Mouse (Mus musculus) layer of hippocampus, adult 2 months (tissue): ENCODE measurements at regions not wholly inside any gene's neighbourhood (a gene's known extent, or its start where the extent isn't known, plus 50 kb on each side); places are given as distances from the start of the nearest gene placed in this dataset.

Source experiments
- DNase-seq, 2 experiments: peaks; one replicate each; pipeline ENCODE4 v3.0.0; 2022; ENCODE audit warnings: low spot score in 2 of 2
- H3K27ac ChIP-seq: fragments of 200-600 bp; 2 replicates; pipeline ENCODE4 v1.8.1; 2022
- H3K4me3 ChIP-seq: fragments of 200-600 bp; 2 replicates; pipeline ENCODE4 v1.8.1; 2022; ENCODE audit warnings: mild to moderate bottlenecking
- CTCF ChIP-seq: fragments of 200-600 bp; conservative IDR thresholded peaks from 2 replicates; pipeline ENCODE4 v1.8.1; 2022; ENCODE audit warnings: antibody characterized with exemption, mild to moderate bottlenecking, moderate library complexity

DNA sequence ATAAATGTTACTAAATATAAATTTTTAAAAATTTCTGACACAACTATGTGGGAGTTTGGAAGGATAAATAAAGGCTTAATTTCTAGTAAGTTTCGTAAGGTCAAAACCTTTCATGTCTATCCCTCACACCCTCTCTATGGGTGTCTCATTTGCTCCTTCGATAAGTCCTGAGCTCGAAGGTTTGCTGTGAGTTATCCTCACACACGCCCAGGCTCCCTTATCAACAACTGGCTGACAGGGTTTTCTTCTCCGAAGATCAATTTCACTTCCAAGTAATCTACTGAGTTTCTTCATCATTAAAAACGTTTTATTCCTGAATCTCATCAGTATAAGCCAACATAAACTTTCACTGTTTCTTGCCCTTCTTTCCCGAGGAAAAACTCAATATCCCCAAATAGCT is 416.0 kb upstream of the Nudt12 start:
- TF ChIP-seq CTCF = no peak
- Histone ChIP-seq H3K27ac (no peak overlapping the region), H3K4me3 (no peak overlapping the region)
- DNase-seq = no peak

DNA sequence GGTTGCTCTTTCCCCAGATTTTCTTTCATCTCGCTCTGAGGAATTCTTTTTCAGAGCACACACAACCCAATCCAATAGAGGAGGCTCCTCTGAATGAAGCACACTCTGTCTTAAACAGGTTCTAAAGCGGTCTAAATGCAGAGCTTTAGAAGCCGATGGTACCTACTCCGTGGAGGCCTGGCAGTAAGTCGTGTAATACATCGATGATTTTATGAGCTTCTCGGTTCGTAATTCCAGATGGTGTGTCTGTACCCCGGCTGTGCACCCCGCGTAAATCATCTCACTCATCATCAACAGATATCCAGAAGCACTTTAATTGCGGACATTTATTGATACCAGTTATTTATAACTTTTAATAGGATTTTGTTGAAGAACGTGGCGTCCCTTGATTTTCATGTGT is 408.3 kb upstream of the Nudt12 start:
- H3K27ac ChIP-seq = no peak overlapping the region
- DNase-seq = no peak
- H3K4me3 ChIP-seq = peak overlapping the region; percentile 12; the same call in 1 of the 2 replicates
- no peak for TF ChIP-seq CTCF

DNA sequence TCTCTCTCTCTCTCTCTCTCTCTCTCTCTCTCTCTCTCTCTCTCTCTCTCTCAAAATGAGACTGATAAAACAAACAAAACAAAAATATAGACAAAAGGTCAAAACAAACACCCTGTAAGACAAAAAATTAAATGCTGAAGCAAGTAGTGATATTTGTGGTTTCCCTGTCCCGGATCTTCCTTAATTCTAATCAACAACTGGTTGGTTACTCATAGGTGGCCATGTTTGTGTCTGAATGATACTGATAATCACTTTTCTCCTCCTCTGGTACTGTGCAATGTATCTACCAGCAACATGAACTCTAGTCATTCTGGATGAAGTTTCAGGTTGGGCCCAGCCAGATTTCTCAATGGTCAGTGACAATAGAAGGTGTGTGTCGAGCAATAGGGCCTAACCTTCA is 396.1 kb upstream of the Nudt12 start:
- no peak for DNase-seq

DNA sequence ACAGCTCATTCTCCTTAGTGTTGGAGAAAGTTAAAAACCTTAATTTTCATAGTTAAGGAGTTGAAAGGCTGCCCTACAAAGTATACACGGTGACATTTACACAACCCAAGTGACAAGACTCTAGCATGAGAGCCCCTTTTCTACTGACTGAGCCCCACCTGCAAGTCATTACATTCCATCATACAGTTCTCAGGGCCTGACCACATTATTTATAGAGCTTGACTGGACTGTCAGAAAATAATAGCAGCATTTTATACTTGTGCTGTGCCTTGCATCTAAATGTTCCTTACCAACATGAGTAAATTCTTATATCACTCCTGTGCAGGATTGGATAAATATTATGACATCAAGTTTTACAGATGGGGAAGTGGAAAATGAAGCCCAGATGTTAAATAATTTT is 391.4 kb upstream of the Nudt12 start:
- TF ChIP-seq CTCF = no peak
- Histone ChIP-seq H3K4me3 (no peak overlapping the region), H3K27ac (no peak overlapping the region)
- DNase-seq = no peak

More for the DNA sequence above, 396.1 kb upstream of the Nudt12 start:
- H3K27ac ChIP-seq = no peak overlapping the region
- H3K4me3 ChIP-seq = no peak overlapping the region
- TF ChIP-seq CTCF = no peak

DNA sequence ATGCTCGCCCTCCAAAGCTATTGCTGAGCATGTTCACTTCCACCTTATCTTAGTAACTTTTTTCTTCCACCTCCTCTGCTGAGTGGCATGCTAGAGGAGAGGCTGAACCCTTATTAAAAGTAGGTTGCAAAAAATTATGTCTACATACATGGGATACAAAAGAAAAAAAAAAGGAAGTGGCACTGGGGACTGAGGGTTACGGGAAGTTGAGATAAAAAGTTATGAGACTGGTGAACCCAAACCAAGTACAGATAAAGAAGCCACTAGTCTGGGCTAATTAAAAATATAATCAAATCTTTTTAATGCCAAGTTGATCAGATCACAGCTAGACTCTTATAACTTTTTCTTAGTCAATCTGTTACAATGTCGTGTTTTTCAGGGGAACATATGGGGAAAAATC is 384.2 kb upstream of the Nudt12 start:
- no peak for DNase-seq
- H3K4me3 ChIP-seq = no peak overlapping the region
- H3K27ac ChIP-seq = no peak overlapping the region
- TF ChIP-seq CTCF = no peak

DNA sequence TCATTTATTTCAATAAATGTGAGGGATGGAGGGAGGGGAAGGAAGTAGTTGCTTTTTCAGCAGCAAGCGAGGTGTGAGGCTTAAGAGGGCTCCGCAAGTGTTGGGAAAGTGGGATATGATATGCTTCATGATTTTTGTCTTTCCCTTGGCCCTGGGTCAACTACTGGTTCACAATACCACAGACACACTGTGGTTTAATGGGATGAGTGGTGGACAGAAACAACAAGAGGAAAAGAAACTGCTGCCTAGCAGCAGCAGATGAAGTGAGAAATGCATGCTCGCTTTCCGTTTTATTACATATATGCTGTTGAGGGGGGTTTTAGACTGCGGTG is 369.9 kb upstream of the Nudt12 start:
- Histone ChIP-seq H3K4me3 (no peak overlapping the region), H3K27ac (no peak overlapping the region)
- DNase-seq = no peak
- TF ChIP-seq CTCF = no peak

DNA sequence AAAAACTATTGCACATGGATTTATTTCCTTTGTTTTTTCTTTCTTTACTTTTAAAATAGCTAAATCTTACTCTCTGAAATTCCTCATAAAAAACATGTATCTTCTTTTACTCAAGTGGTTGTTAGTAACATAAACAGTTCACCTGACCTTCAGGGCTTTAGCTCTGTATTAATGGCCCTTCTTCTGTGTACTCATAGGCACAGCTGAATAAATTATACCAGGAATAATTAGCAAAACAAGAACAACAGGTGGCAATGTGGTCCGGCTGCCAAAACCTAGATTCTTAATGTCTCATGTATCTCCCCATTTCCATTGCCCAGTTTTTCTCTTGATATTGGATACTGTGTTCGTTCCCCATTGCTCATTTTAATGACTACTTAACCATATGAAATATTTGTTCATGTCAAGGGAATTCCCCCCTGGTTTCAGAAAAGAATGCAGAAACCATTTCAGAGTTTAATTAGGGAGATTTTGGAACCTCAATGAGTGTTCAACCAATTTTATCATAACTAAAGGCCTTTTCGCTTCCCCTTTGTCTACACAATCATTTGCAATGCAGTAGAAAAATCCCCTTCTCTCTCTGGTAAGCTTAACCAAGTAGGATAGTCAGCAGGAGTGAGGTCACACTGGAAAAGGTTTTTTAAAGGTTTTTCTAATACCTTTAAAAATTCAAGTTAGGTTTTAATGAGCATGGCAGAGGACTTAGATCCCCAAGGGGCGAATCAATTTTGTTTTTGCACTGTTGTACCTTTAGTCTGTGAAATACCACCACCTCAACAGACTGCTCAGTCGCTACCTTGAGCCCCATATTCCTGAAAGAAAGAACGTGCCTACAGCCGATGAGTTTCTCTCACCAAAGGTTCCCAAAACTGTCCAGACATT is 369.3 kb upstream of the Nudt12 start:
- no peak for TF ChIP-seq CTCF
- Histone ChIP-seq H3K27ac (no peak overlapping the region), H3K4me3 (no peak overlapping the region)
- DNase-seq = no peak

DNA sequence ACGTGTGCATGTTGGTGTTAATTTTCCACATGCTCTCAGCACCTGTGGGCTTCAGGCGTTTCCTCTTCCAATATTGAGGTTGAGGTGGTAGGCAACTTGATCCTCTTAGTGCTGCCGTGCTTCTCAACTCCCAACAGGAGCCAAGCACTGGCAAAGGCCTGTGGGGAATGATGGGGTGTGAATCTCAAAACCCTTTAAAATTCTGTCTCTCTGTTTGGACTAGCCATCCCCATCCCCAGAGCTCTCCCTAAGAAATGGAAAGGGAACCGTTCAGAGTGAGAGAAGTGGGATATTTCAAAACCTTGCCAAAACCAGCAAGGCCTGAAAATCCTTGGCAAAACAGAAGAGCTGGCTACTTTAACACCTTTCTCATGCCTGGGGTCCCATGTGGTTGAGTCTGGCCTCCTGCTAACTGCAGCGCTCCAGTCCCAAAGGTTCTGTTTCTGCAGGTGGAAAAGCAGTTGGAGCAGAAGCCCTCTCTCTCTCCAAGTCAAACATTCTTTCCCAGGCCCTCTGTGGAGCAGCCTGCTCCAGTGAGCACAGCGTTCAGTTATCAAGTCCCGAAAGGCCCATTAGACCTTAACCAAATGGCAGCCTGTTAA is 360.4 kb upstream of the Nudt12 start:
- no peak overlapping the region for H3K27ac ChIP-seq
- no peak overlapping the region for H3K4me3 ChIP-seq
- no peak for DNase-seq
- no peak for TF ChIP-seq CTCF

DNA sequence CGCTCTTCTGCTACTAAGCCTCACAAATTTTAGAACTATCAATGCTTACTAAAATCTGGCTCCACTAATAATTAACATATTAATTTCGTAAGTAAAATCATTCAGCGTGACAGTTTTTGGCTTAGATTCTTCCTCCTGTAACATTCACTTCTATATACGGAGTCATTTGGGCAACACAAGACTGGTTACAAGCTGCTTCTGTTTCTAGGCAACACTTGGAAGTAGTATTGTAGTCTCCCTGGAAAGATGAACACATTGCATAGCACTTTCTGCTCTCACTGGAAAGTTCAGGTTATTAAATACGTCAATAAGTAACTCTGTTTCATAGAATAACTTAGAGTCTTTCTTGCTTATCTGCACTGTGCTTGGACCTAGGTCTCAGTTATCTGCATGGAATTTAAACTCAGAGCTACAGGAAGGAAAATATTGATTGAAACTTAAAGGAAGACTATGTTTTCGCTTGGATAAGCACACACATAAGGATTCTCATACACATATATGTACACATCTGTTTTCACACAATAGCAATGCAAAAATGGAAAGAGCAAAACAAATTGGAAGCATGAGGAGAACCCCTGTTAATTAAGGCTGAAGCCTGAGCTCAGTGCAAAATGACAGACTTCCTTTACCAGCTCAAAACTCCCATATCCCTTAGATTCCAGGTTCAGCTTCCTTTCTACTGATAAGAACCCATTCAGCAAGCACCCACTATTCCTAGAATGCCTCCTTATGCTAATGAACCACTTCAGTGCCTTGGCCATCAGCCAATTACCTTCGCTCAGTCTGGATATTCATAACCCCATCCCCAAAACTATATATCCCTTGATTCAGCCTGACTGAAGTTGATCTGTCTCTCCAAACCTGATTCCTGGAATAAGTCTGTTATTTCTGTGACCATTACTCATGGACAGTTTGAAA is 356.7 kb upstream of the Nudt12 start:
- H3K27ac ChIP-seq = no peak overlapping the region
- TF ChIP-seq CTCF = no peak
- H3K4me3 ChIP-seq = no peak overlapping the region
- peak in 1 of 2 experiments; percentile 3 for DNase-seq

DNA sequence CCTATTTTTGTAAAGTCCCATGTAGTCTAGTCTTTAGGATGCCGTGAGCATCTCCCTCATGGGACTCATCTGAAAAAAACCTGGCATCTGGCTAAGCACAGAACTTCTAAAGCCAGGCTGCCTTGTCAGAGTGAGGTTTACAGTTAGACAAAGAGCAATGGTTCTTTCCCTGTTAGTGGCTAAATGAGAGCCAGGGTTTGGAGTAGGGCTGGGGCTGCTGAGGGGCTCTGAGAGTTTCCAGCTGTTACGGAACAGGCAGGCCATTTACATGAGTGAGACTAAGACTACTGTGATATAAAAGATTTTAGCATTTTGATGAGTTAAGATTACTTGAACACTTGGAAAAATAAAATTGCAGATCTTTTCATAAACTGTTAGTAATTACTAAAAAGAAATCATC is 352.2 kb upstream of the Nudt12 start:
- H3K27ac ChIP-seq = no peak overlapping the region
- TF ChIP-seq CTCF = no peak
- DNase-seq = no peak
- no peak overlapping the region for H3K4me3 ChIP-seq

DNA sequence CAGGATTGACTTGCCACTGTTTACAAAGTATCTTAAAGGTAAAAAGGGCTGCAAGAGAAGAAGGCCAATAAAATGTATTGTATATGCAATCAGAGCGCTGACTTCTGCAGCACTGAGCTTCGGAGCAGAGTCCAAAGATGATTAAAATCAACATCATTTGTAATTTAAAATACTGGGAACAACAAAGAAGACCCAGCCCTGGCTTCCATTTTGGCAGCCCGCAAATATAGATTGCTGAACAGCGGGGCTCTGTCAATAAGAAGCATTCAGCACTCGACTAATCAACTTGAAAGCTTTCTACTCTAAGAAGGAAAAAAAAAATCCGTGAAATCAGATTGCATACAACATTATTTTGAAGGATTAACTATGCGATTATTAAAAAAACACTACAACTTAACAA is 348.9 kb upstream of the Nudt12 start:
- no peak for TF ChIP-seq CTCF
- no peak overlapping the region for H3K4me3 ChIP-seq

DNA sequence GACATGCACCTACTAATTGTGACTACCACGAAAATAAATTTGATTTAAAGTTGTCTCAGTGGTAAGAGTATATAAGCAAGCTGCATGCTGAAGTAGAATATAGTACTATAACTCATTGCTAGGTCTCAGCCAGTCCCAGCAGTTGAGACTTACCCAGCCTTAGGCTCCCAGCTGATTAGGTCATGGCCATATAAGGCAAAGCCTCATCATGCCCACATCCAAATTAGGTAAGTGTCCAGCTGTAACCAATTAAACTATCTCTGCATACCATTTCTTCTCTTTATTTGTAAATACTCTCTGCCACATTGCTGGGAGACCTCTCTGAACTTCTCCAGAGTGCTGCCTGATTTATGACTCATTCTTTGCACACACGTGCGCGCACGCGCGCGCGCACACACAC is 347.9 kb upstream of the Nudt12 start:
- DNase-seq = no peak
- Histone ChIP-seq H3K27ac (no peak overlapping the region), H3K4me3 (no peak overlapping the region)
- TF ChIP-seq CTCF = no peak

More for the DNA sequence above, 348.9 kb upstream of the Nudt12 start:
- DNase-seq = no peak
- H3K27ac ChIP-seq = no peak overlapping the region

DNA sequence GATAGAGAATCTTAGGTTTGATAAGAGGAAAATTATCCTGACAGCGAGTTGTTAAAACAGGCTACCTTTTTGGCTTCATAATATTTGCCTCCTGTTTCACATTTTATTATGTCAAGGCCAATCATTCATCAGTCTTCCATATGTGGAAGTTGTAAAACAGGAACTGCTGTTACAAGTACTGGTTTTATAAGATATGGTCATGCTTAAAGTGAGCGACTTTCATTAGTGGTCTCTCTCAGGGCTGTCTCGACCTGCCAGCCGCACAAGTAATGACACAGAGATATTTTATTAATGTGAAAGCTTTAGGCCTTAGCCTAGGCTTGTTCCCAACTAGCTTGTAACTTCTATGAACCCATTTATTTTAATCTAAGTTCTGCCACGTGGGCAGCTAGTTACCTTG is 346.3 kb upstream of the Nudt12 start:
- Histone ChIP-seq H3K4me3 (no peak overlapping the region), H3K27ac (no peak overlapping the region)
- DNase-seq = no peak
- no peak for TF ChIP-seq CTCF
